Mouse (Mus musculus) pancreas, adult 10 weeks (tissue): ENCODE measurements around the gene Nqo1. TPM values are rescaled to one million over a fixed set of nuclear protein-coding genes. Genes with fewer than 3 reads are reported as not detected.

ENCODE experiments used
- polyA plus RNA-seq: library from polyadenylated mRNA; stranded (reverse); fragments of 350-450 nt; fragmentation: Illumina TruSeq; extraction: RNeasy Lipid Tissue Mini Kit (QIAGEN cat#74804); gene quantifications from one replicate; pipeline ENCODE4 v1.2.3, GENCODE M21; 2015; ENCODE audit warnings: low read depth, low replicate concordance; ENCODE audit not compliant: insufficient read depth

Nqo1 gene
- 1.6 TPM for polyA plus RNA-seq

GRCm38 (mm10) chr8:107403038-107403781 is at the start of gene Nqo1:
Gene Nqo1 (minus strand): TSS chr8:107403206.

DNA sequence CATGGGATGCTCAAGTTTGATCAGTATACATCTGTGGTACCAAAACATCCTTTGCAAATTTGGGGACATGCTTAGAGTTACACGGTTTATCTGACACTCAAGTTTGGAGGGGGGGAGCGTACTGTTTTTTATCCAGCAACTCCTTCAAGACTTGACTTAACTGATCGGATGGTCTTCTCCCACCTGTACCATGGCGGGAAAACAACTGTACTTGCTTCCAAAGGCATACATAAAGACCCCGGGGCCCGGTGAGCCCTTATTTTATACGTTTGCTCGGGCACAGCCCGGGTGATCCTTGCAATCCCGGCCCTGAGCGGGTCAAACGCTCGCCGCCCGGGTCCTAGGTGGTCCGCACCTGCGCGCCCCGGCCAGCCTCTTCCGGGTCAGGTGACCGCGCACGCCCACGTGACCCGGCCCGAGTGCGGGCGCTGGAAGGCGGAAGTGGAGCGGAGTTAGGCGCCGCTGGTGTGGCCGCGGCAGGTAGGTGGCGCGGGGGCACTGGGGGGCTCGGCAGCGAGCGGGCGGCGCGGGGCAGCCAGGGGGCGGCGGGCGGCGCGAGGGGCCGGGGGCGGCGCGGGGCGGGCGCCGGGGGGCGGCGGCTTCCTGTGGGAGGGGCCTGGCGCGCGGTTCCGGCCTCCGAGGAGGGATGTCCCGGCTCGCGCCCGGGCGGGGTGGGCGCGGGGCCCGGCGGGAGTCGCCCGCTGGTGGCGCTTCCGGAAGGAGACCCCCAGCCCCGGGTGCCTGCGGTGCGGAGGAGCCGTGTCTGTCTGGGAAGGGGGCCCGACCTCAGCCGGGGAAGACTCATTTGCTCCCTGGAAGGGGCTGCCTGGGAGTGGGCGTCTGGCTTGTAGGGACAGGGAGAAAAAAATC is 33.2 kb upstream of the Nqo1 start, which contains the start of gene Wwp2:
Wwp2 (plus strand) TSS at position 404 of the 870 bp plus-strand sequence.

DNA sequence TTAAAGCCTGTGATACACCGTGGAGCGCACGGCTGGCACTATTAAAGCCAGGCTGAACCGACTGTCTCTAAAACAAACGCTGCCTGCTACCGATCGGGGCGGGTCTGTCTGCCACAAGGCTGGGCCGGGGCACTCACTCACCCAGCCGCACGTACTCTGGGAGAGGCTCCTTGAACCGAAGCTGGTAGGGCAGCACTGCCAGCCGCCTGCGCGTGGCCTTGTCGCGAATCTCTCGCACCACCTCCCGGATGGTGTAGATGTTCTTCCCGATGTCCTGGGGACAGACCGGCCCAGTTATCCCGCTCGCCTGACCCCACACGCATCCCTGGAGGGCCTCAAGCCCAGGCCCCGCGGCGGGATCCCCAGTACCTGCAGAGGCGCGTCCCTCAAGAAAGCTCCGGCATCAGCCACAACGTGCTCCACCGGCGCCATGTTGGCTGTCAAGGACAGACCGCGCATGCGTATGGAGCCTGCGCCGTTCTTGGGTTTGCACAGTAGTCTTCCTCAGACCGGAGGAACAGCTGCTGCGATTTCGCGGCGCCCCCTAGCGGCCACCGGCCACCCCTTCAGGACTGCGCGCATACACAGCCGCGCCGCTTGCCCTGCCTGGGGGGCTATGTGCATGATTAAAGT is 21.7 kb upstream of the Nqo1 start, which contains the start of gene Nob1:
Nob1 (minus strand) TSS at position 455 of the 633 bp plus-strand sequence.

Other genes with a start within 250 kb of the Nqo1 start
- gene Nfat5, start 109.7 kb downstream of the Nqo1 start, polyA plus RNA-seq: 10.7 TPM
- gene Nob1, start 21.8 kb upstream of the Nqo1 start, polyA plus RNA-seq: 11.0 TPM
- gene Wwp2, start 33.2 kb upstream of the Nqo1 start, polyA plus RNA-seq: 8.3 TPM
- gene Psmd7, start 185.3 kb upstream of the Nqo1 start, polyA plus RNA-seq: 22.2 TPM